Mouse (Mus musculus) CD4-positive, CD25-positive, alpha-beta regulatory T cell, adult 2 months (primary cell): Measurements from ENCODE around the gene Spns3.

Experiments
- DNase-seq: peaks from one replicate; pipeline ENCODE4 v3.0.0-alpha.2; 2012; ENCODE audit warnings: low read depth, low spot score

Gene Spns3

DNA sequence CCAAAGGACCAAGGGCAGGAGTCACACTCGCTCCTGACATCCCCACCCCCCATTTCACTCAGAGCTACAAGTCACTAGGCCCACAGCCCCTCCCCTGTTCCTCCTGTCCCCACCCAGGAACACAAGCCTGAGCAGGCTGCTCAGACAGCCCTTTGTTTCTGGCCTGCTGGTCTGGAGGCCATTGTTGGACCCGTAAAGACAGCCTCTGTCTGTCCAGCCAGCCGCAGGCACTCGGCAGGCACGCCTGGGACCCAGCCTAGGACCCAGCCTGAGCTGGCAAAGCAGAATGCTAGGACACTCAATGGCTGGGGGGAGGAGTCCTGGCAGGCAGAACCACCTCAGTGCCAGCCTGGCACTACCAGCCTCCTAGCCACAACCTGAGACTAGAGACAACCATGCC is 94.6 kb downstream of the Spns3 start:
- no peak for DNase-seq

DNA sequence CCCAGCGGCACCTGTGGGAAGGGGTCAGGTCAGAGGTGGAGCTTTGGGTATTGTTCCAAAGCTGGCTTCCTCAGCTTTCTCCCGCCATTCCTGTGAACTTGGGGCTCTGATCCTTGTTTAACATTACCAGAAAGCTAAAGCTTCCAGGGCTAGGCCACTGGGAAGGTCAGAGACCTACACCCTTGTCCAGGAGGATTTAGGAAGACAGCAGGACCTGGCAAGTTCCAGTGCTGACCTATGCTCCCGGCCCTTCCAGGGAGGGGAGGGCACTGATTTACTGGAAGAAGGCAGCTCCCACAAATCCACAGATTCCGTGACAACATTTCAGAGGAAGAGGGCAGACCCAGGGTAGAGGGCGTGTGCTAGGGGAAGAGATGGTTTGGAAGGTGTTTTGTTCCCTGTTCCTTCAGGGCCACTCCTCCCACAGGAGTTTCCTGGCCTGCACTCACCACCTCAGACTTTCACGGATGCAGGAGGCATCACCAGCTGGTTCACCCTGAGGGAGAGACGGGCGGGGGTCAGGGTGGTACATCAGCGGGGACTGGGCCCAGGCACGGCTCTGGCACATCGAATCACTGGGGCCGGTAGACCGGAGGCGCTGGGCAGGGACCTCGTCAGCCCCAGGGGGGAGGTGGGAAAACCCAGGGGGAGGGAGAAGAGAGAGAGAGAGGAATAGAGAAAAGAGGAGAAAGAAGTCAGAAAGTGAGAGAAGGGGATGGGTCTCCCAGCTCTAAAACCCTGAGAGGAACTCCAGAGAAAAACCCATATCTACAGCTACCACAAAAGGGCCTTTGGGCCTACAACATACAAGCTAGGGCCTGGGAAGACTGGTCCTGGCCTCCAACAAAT is 97.0 kb downstream of the Spns3 start:
- no peak for DNase-seq

DNA sequence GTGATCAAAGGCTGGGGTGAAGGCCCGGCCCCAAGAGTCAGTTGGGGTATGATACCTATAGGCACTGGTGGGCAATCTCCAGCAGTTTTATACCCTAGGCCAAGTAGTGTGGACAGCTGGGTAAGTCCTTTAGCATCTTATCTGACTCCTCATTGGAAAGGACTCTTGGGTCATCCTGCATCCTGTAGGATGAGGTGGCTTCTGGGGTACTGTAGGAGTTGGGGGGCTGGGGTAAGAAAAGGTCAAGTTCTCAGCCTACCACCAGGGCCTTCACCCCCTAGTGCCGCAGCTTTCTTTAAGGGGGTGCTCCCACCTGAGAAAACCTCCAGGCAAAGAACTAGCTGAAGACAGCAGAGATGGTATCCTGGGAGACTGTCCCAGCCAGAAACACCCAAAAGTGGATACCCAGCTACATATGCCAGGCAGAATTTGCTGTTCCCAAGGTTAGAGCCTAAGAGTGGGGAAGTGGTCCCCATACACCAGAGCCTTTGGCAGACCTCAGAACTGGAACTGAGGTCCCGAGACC is 98.1 kb downstream of the Spns3 start:
- DNase-seq = no peak

DNA sequence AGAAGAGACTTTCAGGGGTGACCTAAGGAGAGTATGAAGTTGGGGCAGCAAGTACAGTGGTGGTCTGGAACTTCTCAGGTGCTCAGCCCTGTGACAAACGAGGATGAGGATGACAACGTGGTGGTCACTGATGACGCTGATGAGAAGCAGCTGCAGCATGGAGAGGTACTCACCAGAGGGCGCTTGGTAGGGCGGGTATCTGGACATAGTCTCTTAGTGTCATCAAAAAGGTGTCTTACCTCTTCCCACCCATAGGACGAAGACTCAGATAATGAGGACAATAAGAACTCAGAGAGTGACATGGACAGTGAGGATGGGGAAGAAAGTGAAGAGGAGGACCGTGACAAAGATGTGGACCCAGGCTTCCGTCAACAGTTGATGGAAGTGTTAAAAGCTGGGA is 102.8 kb downstream of the Spns3 start:
- DNase-seq = no peak

DNA sequence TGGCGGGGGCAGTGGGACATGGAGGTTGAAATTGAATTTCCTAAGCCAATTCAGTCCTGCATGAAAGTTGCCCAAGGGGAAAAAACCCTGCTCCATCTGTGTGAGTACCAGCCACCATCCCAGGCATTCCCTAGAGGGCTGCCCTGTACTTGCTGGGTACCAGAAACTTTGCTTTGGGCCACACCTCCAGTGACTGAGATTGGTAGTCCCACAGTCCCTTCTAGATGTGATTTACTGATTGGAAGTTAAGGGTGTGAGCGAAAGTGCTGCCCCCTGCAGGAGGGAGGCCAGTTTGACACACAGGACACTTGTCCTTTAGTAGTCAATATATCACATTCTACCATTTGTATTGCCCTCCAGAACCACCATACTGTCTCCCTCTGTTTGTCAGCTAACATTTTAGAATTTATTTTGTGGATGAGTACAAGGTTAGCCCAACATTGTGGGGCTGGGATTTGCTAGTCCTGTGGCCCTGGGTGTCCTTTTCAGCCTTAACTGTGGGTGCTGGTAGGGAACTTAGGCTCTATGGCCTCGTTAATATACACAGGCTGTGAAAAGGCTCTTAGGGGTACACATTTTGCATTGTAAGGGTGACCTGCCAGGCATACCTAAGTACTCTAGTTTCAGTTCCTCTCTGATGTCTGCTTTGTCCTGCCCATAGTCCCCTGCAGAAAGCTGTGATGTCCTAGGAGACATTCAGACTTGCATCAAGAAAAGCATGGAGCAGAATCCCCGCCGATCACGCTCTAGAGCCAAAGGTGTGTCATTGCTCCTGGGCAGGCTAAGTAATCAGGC is 103.8 kb downstream of the Spns3 start:
- peak; percentile 80 for DNase-seq
